Mouse (Mus musculus) heart, postnatal 10 days (tissue): ENCODE data around the gene Ttc8. TPM values are rescaled to one million over a fixed set of nuclear protein-coding genes. Genes with fewer than 3 reads are reported as not detected.
"Not testable (repeated sequence)": the region's sequence is repeated elsewhere in the genome, so short reads cannot be mapped to it uniquely, and the experiment has no call there.

Experiments
- DNase-seq, 2 experiments: peaks; one replicate each; pipeline ENCODE4 v3.0.0; 2021
- intact Hi-C: fragments of 180-260 bp; cut with DNase I; formaldehyde crosslinking; loops from one replicate; pipeline ENCODE4 v1.15.1; 2025
- total RNA-seq, 2 experiments: library from RNA; stranded (reverse); gene quantifications; 2 replicates each; pipeline ENCODE4 v1.2.3; 2021

Gene Ttc8
- total RNA-seq, result 10 to 100 TPM in 1 of 2 experiments, 1 to 10 TPM in 1; 8.5 to 13.2 TPM

DNA sequence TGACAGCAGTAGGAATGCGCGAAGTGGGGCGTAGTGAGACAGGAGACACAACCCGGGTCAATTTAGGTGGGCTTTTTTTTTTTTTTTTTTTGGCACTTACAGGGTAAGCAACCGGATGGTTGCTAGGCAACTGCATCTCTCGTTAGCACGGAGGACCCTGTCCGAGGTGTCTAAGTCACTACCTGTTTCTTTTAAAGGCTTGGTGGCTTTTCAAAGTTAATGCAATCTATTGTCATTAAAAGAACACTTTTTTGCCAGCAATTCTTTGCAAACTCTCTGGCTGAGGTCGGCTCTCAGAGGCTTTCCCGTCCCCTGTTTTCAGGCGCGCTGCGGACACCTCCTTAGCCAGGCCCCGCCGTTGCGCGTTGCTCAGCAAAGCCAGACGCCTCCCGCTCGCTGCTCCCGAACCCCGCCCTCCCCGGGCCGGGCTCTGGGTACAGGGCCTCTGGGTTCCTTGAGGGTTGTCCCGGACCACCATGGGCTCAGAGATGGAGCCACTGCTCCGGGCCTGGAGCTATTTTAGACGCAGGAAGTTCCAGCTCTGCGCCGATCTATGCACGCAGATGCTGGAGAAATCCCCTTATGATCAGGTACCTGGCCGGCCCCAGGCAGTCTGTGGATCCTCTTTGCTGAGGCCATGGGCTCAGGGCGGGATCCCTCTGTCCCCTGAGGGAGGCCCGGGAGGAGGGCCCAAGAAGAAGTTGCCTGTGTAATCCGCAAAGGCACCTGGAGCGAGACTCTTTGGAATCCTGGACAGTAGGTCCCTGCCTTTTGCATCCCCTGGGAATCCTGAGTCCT lies at the start of gene Ttc8:
TSS of gene Ttc8 (plus strand) at position 381 of the 798 bp plus-strand sequence.
- intact Hi-C loops, result no loop called here

DNA sequence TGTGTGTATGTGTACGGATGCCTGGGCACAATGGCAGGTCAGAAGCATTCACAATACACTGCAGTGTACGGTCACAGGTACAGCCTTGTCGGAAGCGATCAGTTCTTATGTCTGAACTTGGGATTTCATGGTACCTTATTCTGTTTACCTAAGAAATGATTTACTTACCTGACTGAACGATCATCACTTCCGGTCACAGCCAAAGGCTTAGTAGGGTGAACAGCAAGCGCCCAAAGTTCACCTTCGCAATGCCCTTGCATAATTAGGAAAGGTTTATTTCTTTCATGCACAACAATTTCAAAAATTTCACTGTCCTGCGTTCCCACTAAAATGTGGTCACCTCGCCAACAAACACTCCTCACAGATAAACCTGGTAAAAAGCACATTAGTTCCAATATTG lies 47.5 kb upstream of the Ttc8 start:
- intact Hi-C loops, result no loop called here

More for the DNA sequence above, at the start of gene Ttc8:
- DNase-seq, result peak; percentile 90 to 92

DNA sequence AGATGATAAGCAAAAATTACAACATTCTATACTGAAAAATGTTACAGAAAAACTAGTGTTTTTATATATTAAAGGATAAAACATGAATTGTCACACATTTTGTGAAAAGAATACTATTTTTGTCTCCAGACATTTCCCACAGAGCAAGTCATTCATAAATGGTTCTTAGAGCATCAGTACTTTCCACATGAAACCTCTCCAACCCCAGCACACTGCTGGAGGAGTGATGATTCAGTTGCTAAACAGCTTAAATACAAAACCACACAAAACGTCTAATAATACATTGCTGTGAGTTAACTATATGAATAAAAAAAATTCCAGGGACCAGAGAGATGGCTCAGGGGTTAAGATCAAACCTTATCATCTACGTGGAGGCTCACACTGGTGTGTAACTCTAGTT lies 45.2 kb upstream of the Ttc8 start:
- intact Hi-C loops, result no loop called here

More for the DNA sequence above, 47.5 kb upstream of the Ttc8 start:
- DNase-seq, result no peak

DNA sequence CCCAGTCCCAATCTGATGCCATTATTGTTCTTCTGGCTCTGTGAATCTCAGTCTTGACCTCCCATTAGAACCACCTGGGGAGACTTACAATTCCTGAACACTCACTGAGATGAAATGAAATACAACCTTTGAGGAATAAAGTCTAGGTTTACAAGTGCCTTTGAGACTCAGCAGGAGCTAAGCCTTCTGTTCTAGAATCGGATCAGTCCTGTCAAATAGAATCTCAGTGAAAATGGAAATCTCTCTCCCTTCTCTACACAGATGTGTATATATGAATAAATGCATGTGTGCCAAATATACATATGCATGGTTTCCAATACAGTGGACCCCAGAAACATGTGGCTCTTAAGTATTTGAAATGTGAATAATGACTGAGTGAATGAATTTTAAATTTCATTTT lies 41.7 kb upstream of the Ttc8 start:
- intact Hi-C loops, result no loop called here
- DNase-seq, result no peak

More for the DNA sequence above, 45.2 kb upstream of the Ttc8 start:
- no peak for DNase-seq

DNA sequence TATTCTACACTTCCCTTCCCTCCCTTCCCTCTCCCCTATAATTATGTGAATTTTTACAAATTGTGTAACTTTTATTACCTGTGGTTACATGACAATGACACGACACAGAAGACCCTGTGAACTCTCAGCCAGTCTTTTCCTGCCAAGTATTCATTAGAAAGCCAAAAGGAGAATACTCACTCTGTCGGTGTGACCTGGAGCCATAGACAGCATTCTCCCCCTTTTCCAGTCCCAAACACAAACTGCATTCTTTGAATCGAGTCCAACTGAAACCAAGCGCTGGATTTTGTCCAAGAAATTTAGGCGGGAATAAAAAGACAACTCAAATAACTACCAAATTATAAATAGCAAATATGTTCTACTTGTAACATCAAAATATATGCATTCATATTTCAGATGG lies 38.6 kb upstream of the Ttc8 start:
- intact Hi-C loops, result no loop called here
- DNase-seq, result peak; percentile 17 to 34

DNA sequence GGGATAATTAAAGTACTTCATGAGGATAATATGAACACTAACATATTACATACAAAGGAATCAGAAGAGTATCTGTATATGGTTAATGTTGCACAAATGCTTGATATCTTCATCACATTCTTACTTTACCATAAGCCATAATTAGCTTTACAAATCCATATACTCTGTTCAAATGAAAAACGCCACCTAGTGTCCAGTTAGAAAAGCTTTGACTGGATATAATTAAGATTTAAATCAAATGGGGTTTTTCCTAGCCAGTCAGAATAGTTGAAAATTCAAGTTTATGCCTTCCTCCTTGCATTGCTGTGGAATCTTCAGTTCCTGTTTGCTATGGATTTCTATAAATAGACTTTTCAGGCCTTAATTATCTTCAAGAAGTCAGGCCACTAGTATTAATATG lies 35.9 kb upstream of the Ttc8 start:
- DNase-seq, result no peak
- intact Hi-C loops, result loop anchor here (2.0 kb wide), 1 partner anchor 210 kb away; no protein-coding TSS in a partner anchor

DNA sequence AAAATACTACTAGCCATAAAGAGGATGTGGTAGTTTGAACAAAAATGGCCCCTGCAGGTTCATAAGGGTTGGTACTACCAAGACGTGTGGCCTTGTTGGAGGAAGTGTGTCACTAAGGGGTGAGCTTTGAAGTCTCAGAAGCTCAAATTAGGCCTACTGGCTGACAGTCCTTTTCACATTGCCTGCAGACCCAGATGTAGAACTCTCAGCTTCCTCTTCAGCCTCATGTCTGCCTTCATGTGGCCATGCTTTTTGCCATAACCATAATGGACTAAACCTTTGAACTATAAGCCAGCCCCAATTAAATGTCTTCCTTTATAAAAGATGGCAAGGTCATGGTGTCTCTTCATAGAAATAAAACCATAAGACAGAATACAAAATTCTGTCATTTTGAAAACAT lies 23.6 kb upstream of the Ttc8 start:
- DNase-seq, result no peak
- intact Hi-C loops, result no loop called here

DNA sequence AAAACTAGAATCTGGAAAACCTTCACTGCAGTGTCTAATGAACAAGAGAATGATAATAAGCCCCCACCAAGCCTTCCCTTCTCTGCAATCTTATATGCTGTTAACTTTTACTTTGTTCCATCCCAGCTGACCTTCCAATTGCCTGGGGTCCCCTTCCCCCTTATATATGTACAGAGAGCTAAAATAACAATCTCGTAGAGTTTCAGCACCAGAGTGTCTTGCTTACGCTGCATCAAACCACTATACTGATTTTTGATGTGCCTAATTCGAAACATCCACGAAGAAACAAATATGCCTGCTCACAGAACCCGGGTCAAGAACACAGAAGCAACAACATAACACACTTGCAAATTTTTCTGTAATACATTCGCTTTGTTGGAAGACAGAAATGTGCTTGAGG lies 20.7 kb upstream of the Ttc8 start:
- DNase-seq, result no peak
- intact Hi-C loops, result no loop called here

DNA sequence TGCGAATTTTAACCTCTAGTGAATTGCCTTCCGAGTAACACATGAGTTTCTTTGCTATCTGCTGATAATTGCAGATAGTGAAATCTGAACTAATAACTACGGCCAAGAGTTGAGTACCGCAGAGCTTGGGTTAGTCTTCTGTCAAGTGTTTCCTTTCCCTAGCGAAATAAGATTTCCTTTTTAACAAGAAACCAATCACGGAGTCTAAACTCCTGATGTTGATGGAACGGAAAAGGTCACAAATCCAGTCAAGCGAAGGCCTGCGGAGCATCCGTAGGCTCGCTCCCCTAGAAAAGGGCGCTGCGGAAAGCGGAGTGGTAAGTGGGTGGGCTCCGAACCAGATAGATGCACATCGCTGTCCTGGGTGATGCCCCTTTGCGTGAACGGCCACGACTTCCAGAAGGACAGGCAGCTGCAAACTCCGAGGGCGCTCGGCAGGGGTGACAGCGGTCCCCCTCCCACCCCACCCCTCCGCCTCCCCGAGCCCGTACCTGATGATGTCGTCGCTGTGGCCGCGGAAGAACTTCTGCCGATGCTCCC lies 20.0 kb upstream of the Ttc8 start:
- intact Hi-C loops, result no loop called here
- DNase-seq, result no peak

DNA sequence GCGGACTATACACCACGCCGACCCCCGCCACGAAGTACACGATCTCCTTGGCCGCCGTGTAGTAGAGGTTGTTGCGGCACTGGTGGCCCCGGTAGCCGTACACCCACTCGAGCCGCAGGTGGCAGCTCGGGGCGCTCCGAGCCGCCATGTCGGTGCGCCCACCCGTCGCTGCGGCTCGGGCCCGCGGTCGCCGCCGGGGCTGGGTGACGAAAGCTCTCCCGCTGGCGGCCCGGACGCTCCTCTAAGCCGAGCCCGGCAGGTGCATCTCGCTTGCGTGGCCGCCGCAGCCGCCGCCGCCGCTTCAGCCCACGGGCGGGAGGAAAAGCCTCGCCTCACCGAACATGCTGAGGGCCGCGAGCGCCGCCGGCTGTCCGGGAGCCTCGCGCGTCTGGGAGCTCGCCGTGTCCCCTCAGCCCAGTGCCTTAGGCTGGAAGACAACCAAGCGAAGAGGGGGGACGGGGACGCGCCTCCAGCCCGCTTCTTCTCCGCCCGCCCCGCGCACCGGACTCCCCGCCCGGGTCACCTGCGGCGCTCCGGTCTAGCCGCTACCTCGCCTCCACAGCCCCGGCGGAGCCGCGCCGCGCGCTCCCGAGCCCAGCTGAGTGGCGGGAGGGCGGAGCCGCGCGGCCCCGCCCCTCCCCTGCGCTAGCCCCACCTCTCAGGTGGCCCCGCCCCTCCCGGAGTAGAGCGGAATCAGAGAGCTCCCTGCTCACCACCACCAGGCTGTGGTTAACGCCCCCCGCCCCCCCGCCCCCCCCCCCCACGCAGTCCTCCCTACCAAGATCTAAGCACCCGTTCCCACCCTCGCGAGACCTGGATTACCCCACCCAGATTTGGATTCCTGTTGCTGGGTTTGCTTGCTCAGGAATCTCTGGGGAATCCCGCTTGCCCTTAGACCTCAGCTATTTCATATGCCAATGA lies 19.2 kb upstream of the Ttc8 start, which contains the start of gene Eml5:
TSS of gene Eml5 (minus strand) at position 604 of the 921 bp plus-strand sequence.
- intact Hi-C loops, result no loop called here

DNA sequence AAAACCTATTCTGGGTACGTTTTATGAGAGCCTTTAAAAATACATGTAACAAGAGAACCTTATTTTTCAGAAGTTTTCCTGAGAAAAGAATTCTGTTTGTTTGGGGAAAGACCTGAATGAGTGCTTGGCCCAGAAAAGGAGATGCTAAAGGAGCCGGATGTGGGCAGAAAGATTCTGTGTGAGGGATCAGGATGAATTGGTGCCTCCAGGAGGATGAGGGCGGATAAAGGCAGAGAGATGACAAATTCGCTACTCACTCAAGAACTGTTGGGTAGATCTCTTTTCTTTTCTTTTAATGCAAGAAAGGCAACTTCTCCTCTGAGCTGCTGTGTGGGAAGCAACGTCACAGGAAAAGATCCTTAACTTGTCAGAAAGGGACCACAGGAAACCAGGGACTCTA lies 14.9 kb upstream of the Ttc8 start:
- intact Hi-C loops, result no loop called here
- no peak for DNase-seq

More for the DNA sequence above, 19.2 kb upstream of the Ttc8 start, which contains the start of gene Eml5:
- DNase-seq, result peak; percentile 75 to 81

DNA sequence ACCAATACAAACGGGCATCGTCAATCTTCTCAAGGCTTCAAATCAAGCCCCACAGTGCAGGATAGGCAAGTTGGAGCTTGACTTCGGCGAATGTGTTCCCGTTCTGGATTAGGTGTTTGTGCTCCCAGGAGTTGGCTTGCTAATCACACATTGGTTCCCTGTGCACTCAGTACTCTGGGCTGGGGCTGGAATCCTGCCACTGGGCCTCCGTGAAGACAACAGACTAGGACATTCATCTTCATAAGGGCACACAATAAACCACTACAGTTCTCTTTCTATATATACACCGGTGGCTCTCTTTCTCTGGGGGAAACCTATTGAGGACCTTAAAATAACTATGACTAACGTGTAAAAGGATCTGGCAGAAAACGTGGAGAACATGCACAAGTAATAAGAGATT lies 10.3 kb upstream of the Ttc8 start:
- intact Hi-C loops, result no loop called here
- DNase-seq, result peak; percentile 10 to 20

DNA sequence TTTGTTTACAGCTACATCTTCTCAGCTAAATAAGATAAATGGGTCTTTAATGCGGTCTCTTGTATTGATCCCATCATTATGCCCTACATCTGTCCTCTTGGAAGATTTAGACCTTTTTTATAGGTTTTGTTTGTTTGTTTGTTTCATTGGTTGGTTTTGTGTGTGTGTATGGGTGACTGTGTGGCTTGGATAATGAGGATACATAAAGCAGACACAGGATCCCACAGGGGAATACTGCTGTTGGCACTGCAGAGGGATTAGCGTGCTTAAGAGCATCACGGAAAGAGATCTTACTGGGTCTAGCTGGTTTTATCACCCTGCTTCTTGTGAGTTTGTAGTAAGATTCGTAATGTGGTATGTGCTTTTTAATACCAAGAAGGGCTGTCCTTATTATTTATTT lies 10.8 kb downstream of the Ttc8 start:
- intact Hi-C loops, result no loop called here
- no peak for DNase-seq

DNA sequence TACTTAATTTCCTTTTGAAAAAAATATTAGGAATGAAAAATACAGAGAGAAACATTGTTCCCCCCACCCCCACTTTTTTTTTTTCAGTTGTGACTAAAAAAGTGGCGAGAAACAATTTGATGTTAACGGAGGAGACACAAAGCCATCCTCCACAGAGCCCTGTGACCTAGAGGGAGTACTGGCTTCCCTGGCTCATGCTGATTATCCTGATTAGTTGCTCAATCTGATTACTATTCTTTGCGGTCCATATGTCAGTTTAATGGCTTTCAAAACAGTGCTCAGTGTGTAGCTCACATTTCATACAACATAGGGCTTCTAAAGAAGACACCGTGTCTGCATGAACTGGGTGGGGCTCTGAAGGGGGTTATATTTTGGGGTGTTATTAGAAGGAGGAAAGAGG lies 12.1 kb downstream of the Ttc8 start:
- intact Hi-C loops, result no loop called here
- no peak for DNase-seq

DNA sequence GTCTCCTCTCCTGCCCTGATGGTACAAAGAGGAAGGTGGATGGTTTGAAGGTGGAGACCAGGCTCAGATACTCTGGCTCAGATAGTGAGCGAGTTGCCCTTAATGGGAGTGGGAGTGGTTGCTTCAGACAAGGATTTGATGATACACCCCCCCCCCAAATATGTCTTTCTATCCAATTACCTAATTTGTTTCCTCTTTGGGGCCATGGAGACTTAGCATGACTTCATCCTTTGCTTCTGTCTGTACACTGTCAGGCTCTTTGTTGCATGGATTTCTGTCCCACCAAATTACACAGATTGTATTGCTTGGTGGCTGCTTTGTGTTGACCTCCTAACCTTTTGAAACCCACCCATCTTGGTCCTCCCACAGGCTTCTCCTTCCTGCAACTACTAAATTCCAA lies 12.5 kb downstream of the Ttc8 start:
- intact Hi-C loops, result no loop called here
- no peak for DNase-seq

DNA sequence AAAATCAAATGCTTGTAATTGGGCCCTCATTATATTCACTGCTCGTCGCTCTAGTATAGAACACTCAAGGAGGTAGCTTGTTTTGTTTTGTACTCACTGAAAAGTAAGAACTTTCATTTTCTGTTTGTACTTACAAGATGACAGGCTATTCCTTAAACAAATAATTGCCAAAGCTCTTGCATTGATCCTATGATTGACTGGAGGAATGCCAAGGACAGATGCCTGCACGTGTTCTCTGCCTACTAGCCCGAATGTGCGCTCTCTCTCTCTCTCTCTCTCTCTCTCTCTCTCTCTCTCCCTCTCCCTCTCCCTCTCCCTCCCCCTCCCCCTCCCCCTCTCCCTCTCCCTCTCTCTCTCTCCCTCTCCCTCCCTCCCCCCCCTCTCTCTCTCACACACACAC lies 30.9 kb downstream of the Ttc8 start:
- intact Hi-C loops, DNase-seq: not testable (repeated sequence)

DNA sequence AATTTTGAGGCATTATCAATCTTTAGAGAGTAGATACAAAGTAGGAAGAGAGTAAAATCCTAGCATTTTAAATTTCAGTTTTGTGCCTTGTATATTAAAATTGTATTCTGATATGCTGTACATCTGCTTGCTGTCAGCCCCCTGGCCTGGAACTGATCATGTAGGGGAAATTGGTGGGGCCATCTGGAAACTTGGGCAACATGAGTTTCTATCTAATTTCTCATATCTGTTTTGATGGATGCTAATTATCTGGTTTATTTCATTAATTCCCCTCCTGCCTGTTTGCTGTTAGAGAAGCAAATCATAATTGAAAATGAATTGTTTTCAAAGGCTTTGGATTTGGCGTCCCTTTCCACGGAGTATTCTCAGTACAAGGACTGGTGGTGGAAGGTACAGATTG lies 36.6 kb downstream of the Ttc8 start:
- no peak for DNase-seq
- intact Hi-C loops, result no loop called here

DNA sequence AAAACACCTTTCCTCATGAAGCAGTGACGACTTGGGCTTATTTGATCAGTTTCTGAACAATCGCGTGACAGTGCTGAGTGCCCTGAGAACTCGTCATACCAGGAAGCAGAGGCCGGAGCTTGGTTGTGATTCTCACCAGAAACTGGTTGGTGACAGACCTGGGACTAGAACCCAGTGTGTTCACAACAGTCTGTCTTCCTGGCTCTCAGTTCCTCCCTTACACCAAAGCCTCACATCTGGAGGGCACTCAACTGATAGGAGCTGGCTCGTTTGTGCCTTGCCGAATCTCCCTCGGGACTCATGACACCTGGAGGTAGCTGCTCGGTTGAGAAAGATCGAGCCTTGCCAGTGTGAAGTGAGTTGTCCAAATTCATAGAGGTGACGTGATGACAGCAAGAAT lies 37.1 kb downstream of the Ttc8 start:
- DNase-seq, result no peak
- intact Hi-C loops, result no loop called here

DNA sequence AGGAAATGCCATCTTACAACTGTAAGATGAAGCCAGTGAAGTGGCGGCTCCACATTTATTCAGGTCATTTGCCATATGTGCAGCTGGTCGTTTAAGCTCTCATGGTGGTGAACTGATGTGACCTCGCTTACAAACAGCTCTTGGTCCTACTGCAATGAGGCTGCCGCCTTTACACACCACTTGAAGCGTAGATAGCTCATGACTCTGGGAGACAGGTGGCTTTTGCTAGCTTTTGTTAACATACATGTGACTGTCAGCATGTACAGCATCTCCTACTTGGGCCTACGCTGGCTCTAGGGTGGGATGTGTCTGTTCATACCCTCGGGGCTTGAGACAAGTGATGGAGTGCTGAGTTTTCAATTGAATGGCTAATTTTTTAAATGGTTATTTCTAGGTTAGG lies 40.6 kb downstream of the Ttc8 start:
- no peak for DNase-seq
- intact Hi-C loops, result no loop called here

DNA sequence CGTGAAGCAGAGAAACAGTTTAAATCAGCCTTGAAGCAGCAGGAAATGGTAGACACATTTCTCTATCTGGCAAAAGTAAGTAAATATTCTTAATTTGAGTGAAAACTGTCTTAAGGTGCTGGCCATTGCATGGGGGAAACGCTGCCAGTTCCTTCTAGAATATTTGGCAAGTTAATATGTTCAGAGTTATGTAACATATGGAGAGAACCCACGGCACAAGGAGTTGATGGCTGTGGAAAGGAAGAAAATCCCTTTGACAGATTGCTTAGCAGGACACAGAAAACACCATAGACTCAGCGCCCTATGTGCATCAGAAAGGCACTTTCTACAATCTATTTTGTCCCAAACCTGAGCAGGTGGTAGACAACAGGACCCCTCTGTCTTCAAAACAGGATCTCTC lies 41.0 kb downstream of the Ttc8 start:
- no peak for DNase-seq
- intact Hi-C loops, result no loop called here

DNA sequence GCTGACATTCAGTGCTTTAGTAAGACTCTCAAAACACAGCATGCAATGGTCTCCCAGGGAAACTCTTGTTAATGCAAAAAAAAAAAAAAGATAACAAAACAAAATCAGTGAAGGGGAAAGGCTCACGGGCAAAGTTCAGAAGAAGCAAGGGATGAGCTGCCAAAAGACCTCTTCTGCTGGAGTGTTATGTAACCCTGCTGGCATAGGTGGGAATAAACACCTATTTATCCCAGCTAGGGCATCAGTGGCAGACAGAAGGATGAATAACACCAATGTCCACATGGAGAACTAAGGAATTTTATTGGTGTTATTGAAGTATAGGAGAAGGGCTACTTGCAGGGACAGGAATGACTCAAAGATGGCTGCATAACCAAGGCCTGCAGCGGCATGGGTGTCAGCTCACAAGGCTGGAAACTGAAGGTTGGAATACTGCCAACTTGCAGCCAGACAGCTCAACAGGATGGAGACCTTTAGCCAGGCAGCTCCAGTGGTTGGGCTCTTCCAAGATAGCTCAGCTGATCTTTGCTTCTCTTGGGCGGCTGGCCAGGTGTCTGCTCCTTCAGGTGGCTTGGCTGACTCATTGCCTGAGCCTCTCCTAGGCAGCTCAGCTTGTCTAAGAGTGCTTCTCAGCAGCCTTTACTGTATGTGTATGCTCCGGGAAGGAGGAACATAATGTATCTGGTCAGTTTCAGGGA lies 45.2 kb downstream of the Ttc8 start:
- peak in 1 of 2 experiments; percentile 4 for DNase-seq
- intact Hi-C loops, result no loop called here
